In genomic region chr16:97535808-97536413, GRCm38 (mm10) we compare ENCODE assay signal across 8 mouse cellular contexts. TPM values are rescaled to one million over a fixed set of nuclear protein-coding genes. Genes with fewer than 3 reads are reported as not detected.
DNase-seq lines count a peak whose midpoint lies in the region; ATAC-seq and TF ChIP-seq lines count a peak whose summit lies in the region.

No protein-coding gene starts in this region.

- H3K36me3 ChIP-seq in embryonic facial prominence, embryonic 11.5 days (replicated peaks; ENCODE audit: control insufficient read depth, insufficient read depth, low read depth, low read length): no peaks in the 10 kb centered on the region
- H3K36me3 ChIP-seq in heart, adult 2 months (ENCODE audit: control insufficient read depth, insufficient read depth, low read length): peaks cover 7% of the 10 kb centered on the region

- no peak overlapping the region for H3K4me2 ChIP-seq in embryonic facial prominence, embryonic 11.5 days (ENCODE audit: low read depth, low read length)

- no peaks in the 10 kb centered on the region for H3K27me3 ChIP-seq in embryonic facial prominence, embryonic 11.5 days (ENCODE audit: control insufficient read depth, insufficient read depth, low read length)
- H3K27me3 ChIP-seq in heart, adult 2 months (ENCODE audit: control insufficient read depth, insufficient read depth, low read length): no peaks in the 10 kb centered on the region

- H3K9ac ChIP-seq in embryonic facial prominence, embryonic 11.5 days (replicated peaks; ENCODE audit: low read length): no peak overlapping the region
- H3K9ac ChIP-seq in heart, adult 2 months (ENCODE audit: low read depth, low read length): peak overlapping the region; percentile 67

- H3K79me2 ChIP-seq in heart, adult 2 months (replicated peaks; ENCODE audit: control insufficient read depth, insufficient read depth, low read length): no peaks in the 10 kb centered on the region; the same call in 1 of the 2 replicates

- peak; percentile 38; the same call in 1 of the 2 replicates for TF ChIP-seq EP300 in heart, adult 2 months (IDR thresholded peaks at IDR 0.05; ENCODE audit: insufficient read depth, low read depth, low read length)

- H3K4me3 ChIP-seq in embryonic facial prominence, embryonic 11.5 days (ENCODE audit: low read depth, low read length): no peak overlapping the region
- H3K4me3 ChIP-seq in heart, adult 2 months: peak overlapping the region; percentile 58

- peak; percentile 87 for ATAC-seq in embryonic facial prominence, embryonic 11.5 days (replicated peaks; ENCODE audit: insufficient number of reproducible peaks, low FRiP score, low TSS enrichment, low read depth)
- ATAC-seq in megakaryocyte progenitor cell, adult 5-6 weeks (replicated peaks; ENCODE audit: poor library complexity): peak; percentile 61
- no peak for ATAC-seq in erythroid progenitor cell, adult 5-6 weeks (replicated peaks; ENCODE audit: low FRiP score, poor library complexity, severe bottlenecking)

- H3K27ac ChIP-seq in embryonic facial prominence, embryonic 11.5 days (replicated peaks; ENCODE audit: low read depth, low read length): 0 out of 2 replicates have a peak overlapping the region, but pooled peaks have one; percentile 2
- peak overlapping the region; percentile 96 for H3K27ac ChIP-seq in heart, adult 2 months

- TF ChIP-seq CTCF in heart, adult 2 months (IDR thresholded peaks at IDR 0.05): no peak

- H3K9me3 ChIP-seq in embryonic facial prominence, embryonic 11.5 days (replicated peaks; ENCODE audit: control insufficient read depth, low read length): no peaks in the 10 kb centered on the region

- peak; percentile 32 to 45 for DNase-seq in adrenal gland, adult 18-20 months (ENCODE audit: low spot score in 2 of 2)
- DNase-seq in embryonic facial prominence, embryonic 11.5 days (ENCODE audit: low spot score): peak; percentile 71
- peak; percentile 78 to 84 for DNase-seq in heart, adult 2 months
- DNase-seq in kidney, adult 11 months: peak; percentile 30
- DNase-seq in left cerebral cortex, postnatal 36 days (ENCODE audit: low spot score in 2 of 2): peak; percentile 14 to 31
- DNase-seq in right cerebral cortex, postnatal 10 days (ENCODE audit: low spot score in 2 of 2): peak; percentile 64 to 69

- no peaks in the 10 kb centered on the region for H3K4me1 ChIP-seq in embryonic facial prominence, embryonic 11.5 days (ENCODE audit: control insufficient read depth, insufficient read depth, low read length)
- peaks cover 26% of the 10 kb centered on the region for H3K4me1 ChIP-seq in heart, adult 2 months (ENCODE audit: control insufficient read depth, insufficient read depth, low read length)

- TF ChIP-seq POLR2A in heart, adult 2 months (IDR thresholded peaks at IDR 0.05; ENCODE audit: insufficient read depth, low read depth, low read length): peak; percentile 72

- intact Hi-C loops in heart, adult 2 months (cut with DNase I): no loop called here
- intact Hi-C loops in left cerebral cortex, postnatal 36 days (cut with DNase I): no loop called here

- 14% methylated on average over 3 of the region's 3 CpGs for WGBS in embryonic facial prominence, embryonic 11.5 days
- 3% methylated on average over 3 of the region's 3 CpGs for WGBS in heart, adult 2 months

RNA-seq across cellular contexts. Expression of gene Fam3b, which starts 21.3 kb away (rescaled TPM):
- total RNA-seq in adrenal gland, adult 18-20 months (2021): not detected
- not detected in 2 replicates for polyA plus RNA-seq in embryonic facial prominence, embryonic 11.5 days (2014; fragmentation: Nextera tagmentation; extraction: Ambion mirVana)
- not detected for total RNA-seq in heart, adult 2 months (2021)
- not detected in 2 replicates for polyA plus RNA-seq in heart, adult 2 months (2012; rRNA removed)
- total RNA-seq in left cerebral cortex, postnatal 36 days (2021): not detected
- total RNA-seq in megakaryocyte progenitor cell, adult 5-6 weeks (2015): 0.84 TPM in 1 of 2 replicates, not detected in the other
- total RNA-seq in megakaryocyte progenitor cell, adult 5-6 weeks (2017): 0.17 TPM in 1 of 2 replicates, not detected in the other
- total RNA-seq in erythroid progenitor cell, adult 5-6 weeks (2015; ENCODE audit: low replicate concordance): not detected in 2 replicates
- not detected in 2 replicates for total RNA-seq in erythroid progenitor cell, adult 5-6 weeks (2017; ENCODE audit: low replicate concordance)

Comparison
In these comparisons a context has a peak if more than half of its experiments do, and no peak if none do; other contexts are left out.
1. DNase-seq: peak in every context shown above with its lines; median percentile 81 in heart, adult 2 months; 71 in embryonic facial prominence, embryonic 11.5 days; 66 in right cerebral cortex, postnatal 10 days; 38 in adrenal gland, adult 18-20 months; 30 in kidney, adult 11 months; 22 in left cerebral cortex, postnatal 36 days.